Mouse (Mus musculus): ENCODE results near the gene Slc2a5. TPM values are rescaled to one million over a fixed set of nuclear protein-coding genes. Genes with fewer than 3 reads are reported as not detected.

The Slc2a5 gene
- polyA plus RNA-seq, 1 experiment = 2.2 TPM

DNA sequence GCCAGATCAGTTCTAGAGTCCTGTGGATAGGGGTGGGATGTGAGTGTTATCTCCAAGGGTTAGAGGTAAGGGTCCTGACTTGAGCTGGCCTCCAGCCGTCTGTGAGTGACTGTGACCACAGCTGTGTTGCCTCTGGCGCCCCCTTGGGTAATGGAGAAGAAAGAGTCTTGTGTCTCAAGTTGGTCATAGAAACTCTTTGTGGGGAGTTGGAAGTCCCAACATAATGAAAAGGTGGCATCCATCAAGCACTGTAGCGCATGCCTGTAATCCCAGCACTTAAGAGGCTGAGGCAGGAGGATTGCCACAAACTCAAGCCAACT, 26.5 kb upstream of the Slc2a5 start:
- peaks cover 13% of the 10 kb centered on the region for H3K4me1 ChIP-seq (ENCODE audit: control insufficient read depth, insufficient read depth, low read length)
- no peaks in the 10 kb centered on the region for H3K27me3 ChIP-seq (ENCODE audit: control insufficient read depth, insufficient read depth, low read length)
- WGBS = 54% methylated on average over 3 of the region's 3 CpGs
- TF ChIP-seq POLR2A (IDR thresholded peaks at IDR 0.05; ENCODE audit: borderline replicate concordance, insufficient read depth, low read length) = no peak
- TF ChIP-seq CTCF (IDR thresholded peaks at IDR 0.05; ENCODE audit: borderline replicate concordance, insufficient read depth, low read depth, low read length) = no peak
- H3K27ac ChIP-seq (ENCODE audit: insufficient read depth, low read length) = no peak overlapping the region
- no peak for DNase-seq
- H3K4me3 ChIP-seq (replicated peaks; ENCODE audit: insufficient read depth, low read depth, low read length) = no peak overlapping the region

GRCm38 (mm10) chr4:150093560-150094462, 25.3 kb upstream of the Slc2a5 start:
- 72% methylated on average over 12 of the region's 12 CpGs for WGBS
- Histone ChIP-seq H3K4me1 (ENCODE audit: control insufficient read depth, insufficient read depth, low read length) (peaks cover 8% of the 10 kb centered on the region; the same call in 1 of the 2 replicates), H3K27ac (ENCODE audit: insufficient read depth, low read length) (no peak overlapping the region), H3K4me3 (replicated peaks; ENCODE audit: insufficient read depth, low read depth, low read length) (no peak overlapping the region), H3K27me3 (ENCODE audit: control insufficient read depth, insufficient read depth, low read length) (no peaks in the 10 kb centered on the region)
- no peak for DNase-seq
- TF ChIP-seq CTCF (IDR thresholded peaks at IDR 0.05; ENCODE audit: borderline replicate concordance, insufficient read depth, low read depth, low read length) (no peak), POLR2A (IDR thresholded peaks at IDR 0.05; ENCODE audit: borderline replicate concordance, insufficient read depth, low read length) (no peak)

DNA sequence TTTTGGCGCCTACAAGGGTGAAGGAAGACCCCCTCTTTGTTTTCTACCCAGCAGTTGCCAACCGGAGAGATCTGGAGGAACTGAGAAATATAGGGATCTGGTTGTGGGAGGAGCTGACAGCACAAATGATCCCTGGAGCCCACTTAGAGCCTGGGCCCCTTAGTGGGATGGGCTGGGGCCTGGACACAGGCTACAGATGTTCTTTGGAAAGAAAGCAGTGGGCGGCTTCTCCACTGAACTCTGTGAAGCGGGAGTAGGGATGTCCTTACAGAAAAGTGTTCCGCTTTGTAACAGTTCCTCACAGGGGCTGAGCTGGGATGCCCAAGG, 24.7 kb upstream of the Slc2a5 start:
- Histone ChIP-seq H3K27me3 (ENCODE audit: control insufficient read depth, insufficient read depth, low read length) (no peaks in the 10 kb centered on the region), H3K27ac (ENCODE audit: insufficient read depth, low read length) (no peak overlapping the region), H3K4me3 (replicated peaks; ENCODE audit: insufficient read depth, low read depth, low read length) (no peak overlapping the region), H3K4me1 (ENCODE audit: control insufficient read depth, insufficient read depth, low read length) (peaks cover 3% of the 10 kb centered on the region; the same call in 1 of the 2 replicates)
- TF ChIP-seq POLR2A (IDR thresholded peaks at IDR 0.05; ENCODE audit: borderline replicate concordance, insufficient read depth, low read length) (no peak), CTCF (IDR thresholded peaks at IDR 0.05; ENCODE audit: borderline replicate concordance, insufficient read depth, low read depth, low read length) (no peak)
- DNase-seq = no peak
- 78% methylated on average over 5 of the region's 5 CpGs for WGBS

- Histone ChIP-seq H3K27ac (ENCODE audit: insufficient read depth, low read length) (no peak overlapping the region), H3K27me3 (ENCODE audit: control insufficient read depth, insufficient read depth, low read length) (no peaks in the 10 kb centered on the region), H3K4me3 (replicated peaks; ENCODE audit: insufficient read depth, low read depth, low read length) (no peak overlapping the region), H3K4me1 (ENCODE audit: control insufficient read depth, insufficient read depth, low read length) (peaks cover 3% of the 10 kb centered on the region; the same call in 1 of the 2 replicates)
- 91% methylated on average over 7 of the region's 7 CpGs for WGBS
- no peak for DNase-seq
- TF ChIP-seq POLR2A (IDR thresholded peaks at IDR 0.05; ENCODE audit: borderline replicate concordance, insufficient read depth, low read length) (no peak), CTCF (IDR thresholded peaks at IDR 0.05; ENCODE audit: borderline replicate concordance, insufficient read depth, low read depth, low read length) (no peak)
Measured at GRCm38 (mm10) chr4:150096309-150096708, 22.8 kb upstream of the Slc2a5 start.

DNA sequence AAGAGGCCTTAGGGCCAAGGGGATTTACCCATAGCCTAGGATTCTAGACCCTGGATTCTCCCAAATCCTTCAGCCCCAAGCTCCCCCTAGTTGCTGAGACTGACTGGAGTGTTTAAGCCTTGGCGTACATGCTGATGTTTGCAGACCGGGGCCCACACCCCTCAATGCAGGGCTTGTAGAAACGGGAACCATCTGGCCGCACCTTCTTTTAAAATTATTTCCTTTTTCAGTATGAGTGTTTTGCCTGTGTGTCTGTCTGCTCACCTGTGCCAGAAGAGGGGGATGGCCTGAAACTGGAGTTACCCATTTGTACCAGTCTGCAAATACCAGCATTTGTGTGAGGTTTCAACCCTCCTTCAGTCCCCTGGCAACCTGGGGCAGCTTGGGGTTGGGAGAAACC, 21.2 kb upstream of the Slc2a5 start:
- DNase-seq = no peak
- no peak overlapping the region for H3K4me3 ChIP-seq (replicated peaks; ENCODE audit: insufficient read depth, low read depth, low read length)
- H3K4me1 ChIP-seq (ENCODE audit: control insufficient read depth, insufficient read depth, low read length) = peaks cover 3% of the 10 kb centered on the region; the same call in 1 of the 2 replicates
- H3K27ac ChIP-seq (ENCODE audit: insufficient read depth, low read length) = no peak overlapping the region
- TF ChIP-seq CTCF (IDR thresholded peaks at IDR 0.05; ENCODE audit: borderline replicate concordance, insufficient read depth, low read depth, low read length) = no peak
- TF ChIP-seq POLR2A (IDR thresholded peaks at IDR 0.05; ENCODE audit: borderline replicate concordance, insufficient read depth, low read length) = no peak
- no peaks in the 10 kb centered on the region for H3K27me3 ChIP-seq (ENCODE audit: control insufficient read depth, insufficient read depth, low read length)
- WGBS = 98% methylated on average over 4 of the region's 4 CpGs

DNA sequence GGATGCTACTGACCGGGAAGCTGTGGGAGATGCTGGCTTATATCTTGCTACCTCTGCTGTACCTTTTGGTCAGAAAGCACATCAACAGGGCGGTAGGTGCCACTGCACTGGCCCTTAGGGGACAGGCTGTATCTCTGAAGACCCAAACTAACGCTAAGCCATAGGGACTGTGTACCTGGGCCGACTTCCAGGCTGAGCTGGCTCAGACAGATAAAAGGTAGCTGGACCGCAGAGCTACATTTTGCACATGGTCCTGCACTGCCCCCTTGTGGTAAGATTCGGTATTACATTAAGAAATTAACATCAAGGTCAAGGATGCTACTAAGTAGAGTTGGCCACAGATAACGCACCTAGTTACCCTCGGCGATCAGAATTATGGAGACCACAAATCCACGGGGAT, 20.2 kb upstream of the Slc2a5 start:
- no peaks in the 10 kb centered on the region for H3K27me3 ChIP-seq (ENCODE audit: control insufficient read depth, insufficient read depth, low read length)
- H3K4me1 ChIP-seq (ENCODE audit: control insufficient read depth, insufficient read depth, low read length) = peaks cover 3% of the 10 kb centered on the region; the same call in 1 of the 2 replicates
- TF ChIP-seq POLR2A (IDR thresholded peaks at IDR 0.05; ENCODE audit: borderline replicate concordance, insufficient read depth, low read length) (no peak), CTCF (IDR thresholded peaks at IDR 0.05; ENCODE audit: borderline replicate concordance, insufficient read depth, low read depth, low read length) (peak; percentile 90)
- peak; percentile 75 to 79 for DNase-seq
- WGBS = 16% methylated on average over 10 of the region's 10 CpGs
- no peak overlapping the region for H3K27ac ChIP-seq (ENCODE audit: insufficient read depth, low read length)
- H3K4me3 ChIP-seq (replicated peaks; ENCODE audit: insufficient read depth, low read depth, low read length) = no peak overlapping the region

DNA sequence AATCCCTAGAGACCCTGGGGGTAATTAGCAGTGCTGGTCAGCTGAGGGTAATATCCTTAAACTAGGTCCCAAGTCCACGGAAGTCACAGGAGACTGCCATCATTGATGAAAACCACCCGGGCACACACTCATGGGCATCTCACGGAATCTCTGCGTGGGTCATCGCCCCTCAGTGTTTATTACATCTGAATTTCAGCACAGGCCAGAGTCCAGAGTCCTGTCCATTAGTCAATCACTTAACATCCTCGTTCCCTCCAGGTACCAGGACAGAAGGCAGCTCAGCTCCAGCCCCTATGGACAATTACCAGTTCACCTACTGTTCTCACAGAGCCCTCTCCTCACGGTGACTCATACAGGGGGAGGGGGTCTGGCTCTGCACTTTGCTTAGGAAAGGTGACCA, 16.3 kb upstream of the Slc2a5 start:
- TF ChIP-seq CTCF (IDR thresholded peaks at IDR 0.05; ENCODE audit: borderline replicate concordance, insufficient read depth, low read depth, low read length) = no peak
- TF ChIP-seq POLR2A (IDR thresholded peaks at IDR 0.05; ENCODE audit: borderline replicate concordance, insufficient read depth, low read length) = no peak
- no peak for DNase-seq
- no peak overlapping the region for H3K4me3 ChIP-seq (replicated peaks; ENCODE audit: insufficient read depth, low read depth, low read length)
- WGBS = 90% methylated on average over 7 of the region's 7 CpGs
- peaks cover 12% of the 10 kb centered on the region for H3K4me1 ChIP-seq (ENCODE audit: control insufficient read depth, insufficient read depth, low read length)
- no peak overlapping the region for H3K27ac ChIP-seq (ENCODE audit: insufficient read depth, low read length)
- no peaks in the 10 kb centered on the region for H3K27me3 ChIP-seq (ENCODE audit: control insufficient read depth, insufficient read depth, low read length)

GRCm38 (mm10) chr4:150105671-150106070, 13.4 kb upstream of the Slc2a5 start:
- WGBS = 39% methylated on average over 7 of the region's 7 CpGs

More at GRCm38 (mm10) chr4:150105671-150106070, 13.4 kb upstream of the Slc2a5 start:
- Histone ChIP-seq H3K27me3 (ENCODE audit: control insufficient read depth, insufficient read depth, low read length) (no peaks in the 10 kb centered on the region), H3K4me1 (ENCODE audit: control insufficient read depth, insufficient read depth, low read length) (peaks cover 9% of the 10 kb centered on the region), H3K4me3 (replicated peaks; ENCODE audit: insufficient read depth, low read depth, low read length) (no peak overlapping the region), H3K27ac (ENCODE audit: insufficient read depth, low read length) (no peak overlapping the region)
- no peak for DNase-seq
- TF ChIP-seq POLR2A (IDR thresholded peaks at IDR 0.05; ENCODE audit: borderline replicate concordance, insufficient read depth, low read length) (no peak), CTCF (IDR thresholded peaks at IDR 0.05; ENCODE audit: borderline replicate concordance, insufficient read depth, low read depth, low read length) (no peak)
